ENCODE assay signal across 8 mouse cellular contexts in the genomic region with DNA sequence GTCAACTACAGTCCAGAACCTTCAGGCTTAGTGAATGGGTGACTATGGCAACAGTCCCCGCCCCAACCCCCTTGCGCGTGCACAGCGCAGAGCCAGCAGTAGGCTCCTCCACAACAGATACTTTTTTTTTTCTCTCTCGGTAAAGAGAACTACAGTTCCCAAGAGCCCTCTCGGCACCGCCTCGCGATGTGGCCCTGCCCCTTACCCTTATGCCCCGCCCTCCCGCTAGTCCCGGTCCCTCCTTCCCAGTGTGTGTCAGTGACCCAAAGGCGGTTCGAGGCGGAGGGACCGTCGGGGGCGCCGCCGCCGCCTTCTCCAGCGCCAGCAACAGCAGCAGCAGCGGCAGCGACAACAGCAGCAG. TPM values are rescaled to one million over a fixed set of nuclear protein-coding genes. Genes with fewer than 3 reads are reported as not detected.
DNase-seq lines count a peak whose midpoint lies in the region; ATAC-seq lines count a peak whose summit lies in the region.

Gene Peli1 (plus strand): TSS at position 225 of the 361 bp plus-strand sequence.

- peak; percentile 99 for ATAC-seq in hindbrain, embryonic 15.5 days (ENCODE audit: low FRiP score, low read depth)

- 2% methylated on average over 23 of the region's 24 CpGs for WGBS in hindbrain, embryonic 15.5 days

- peak within 1 kb of the TSS; percentile 71 for H3K4me2 ChIP-seq in hindbrain, embryonic 15.5 days

- H3K36me3 ChIP-seq in hindbrain, embryonic 15.5 days = no peaks in the 10 kb centered on the region

- peak within 1 kb of the TSS; percentile 73 for H3K4me3 ChIP-seq in hindbrain, embryonic 15.5 days

- no peaks in the 10 kb centered on the region for H3K9me3 ChIP-seq in hindbrain, embryonic 15.5 days

- H3K27ac ChIP-seq in hindbrain, embryonic 15.5 days (replicated peaks) = peak within 1 kb of the TSS; percentile 98

- DNase-seq in T-cell, adult 2 months (ENCODE audit: low spot score) = peak; percentile 95
- peak; percentile 87 to 90 for DNase-seq in cerebellum, postnatal 36 days
- DNase-seq in frontal cortex, postnatal 36 days (ENCODE audit: low spot score in 2 of 2) = peak; percentile 93 to 97
- DNase-seq in left cerebral cortex, adult 11 months (ENCODE audit: low spot score) = peak; percentile 97
- DNase-seq in lung, postnatal 4 days = peak; percentile 96 to 97
- DNase-seq in retina, postnatal 7 days (ENCODE audit: low read depth, low spot score) = peak; percentile 89
- DNase-seq in urinary bladder, adult 2 months (ENCODE audit: low spot score) = peak; percentile 96

- peak within 1 kb of the TSS; percentile 89 for H3K9ac ChIP-seq in hindbrain, embryonic 15.5 days

- no peaks in the 10 kb centered on the region for H3K27me3 ChIP-seq in hindbrain, embryonic 15.5 days

- H3K4me1 ChIP-seq in hindbrain, embryonic 15.5 days (replicated peaks) = peaks cover 20% of the 10 kb centered on the region

RNA-seq across cellular contexts. Expression of gene Peli1, which starts in this region (rescaled TPM):
- 63.0 and 67.0 TPM in 2 replicates for polyA plus RNA-seq in hindbrain, embryonic 15.5 days (2015; fragmentation: Nextera tagmentation; extraction: Ambion mirVana)
- 27.4 and 30.9 TPM in 2 replicates for polyA plus RNA-seq in urinary bladder, adult 2 months (2012; rRNA removed)

Comparison
In these comparisons a context has a peak if more than half of its experiments do, and no peak if none do; other contexts are left out.
1. Peak in every context shown above with its lines: DNase-seq, ATAC-seq, H3K4me3 ChIP-seq and H3K27ac ChIP-seq.